Mouse (Mus musculus) intestine, postnatal 0 days (tissue): ENCODE data around the gene Sulf2. TPM values are rescaled to one million over a fixed set of nuclear protein-coding genes. Genes with fewer than 3 reads are reported as not detected.

Source experiments
- ATAC-seq: fragments of 200-750 bp; cut with Nextera tagmentation; 2 replicates; pipeline ENCODE4 v1.8.0; 2017; ENCODE audit warnings: mild to moderate bottlenecking, moderate TSS enrichment, moderate library complexity
- H3K27ac ChIP-seq: fragments of 300-500 bp; sonication (generic); 2 replicates; pipeline ENCODE4 v1.5.1; 2014; ENCODE audit warnings: mild to moderate bottlenecking, low read depth, low read length, moderate library complexity
- H3K27me3 ChIP-seq: fragments of 300-500 bp; sonication (generic); replicated peaks from 2 replicates; pipeline ENCODE4 v1.6.1; 2014; ENCODE audit warnings: low read length, mixed read lengths; ENCODE audit not compliant: control insufficient read depth, insufficient read depth
- H3K36me3 ChIP-seq: fragments of 300-500 bp; sonication (generic); 2 replicates; pipeline ENCODE4 v1.6.1; 2014; ENCODE audit warnings: mild to moderate bottlenecking, moderate library complexity; ENCODE audit not compliant: control insufficient read depth, insufficient read depth
- H3K4me1 ChIP-seq: fragments of 300-500 bp; sonication (generic); replicated peaks from 2 replicates; pipeline ENCODE4 v1.6.1; 2014; ENCODE audit warnings: antibody characterized with exemption, low read length, mixed read lengths; ENCODE audit not compliant: control insufficient read depth, insufficient read depth
- H3K4me2 ChIP-seq: fragments of 300-500 bp; sonication (generic); replicated peaks from 2 replicates; pipeline ENCODE4 v1.6.1; 2014; ENCODE audit warnings: low read depth, mild to moderate bottlenecking, moderate library complexity
- H3K4me3 ChIP-seq: fragments of 300-500 bp; sonication (generic); 2 replicates; pipeline ENCODE4 v1.5.1; 2014; ENCODE audit warnings: low read depth, low read length
- H3K9ac ChIP-seq: fragments of 300-500 bp; sonication (generic); 2 replicates; pipeline ENCODE4 v1.6.1; 2014; ENCODE audit warnings: mild to moderate bottlenecking, low read depth, low read length
- H3K9me3 ChIP-seq: fragments of 300-500 bp; sonication (generic); 2 replicates; pipeline ENCODE4 v1.6.1; 2016; ENCODE audit warnings: mixed run types; ENCODE audit not compliant: control insufficient read depth
- CTCF ChIP-seq: sonication (generic); IDR thresholded peaks from 2 replicates; pipeline ENCODE4 v1.5.1; 2016; ENCODE audit warnings: low read depth, mild to moderate bottlenecking, control low read depth, antibody characterized with exemption, moderate library complexity
- WGBS: fragments of 180-500 bp; shearing (Covaris S2); extraction: QIAGEN DNeasy Blood & Tissue Kit; methylation state at CpG from one replicate; pipeline ENCODE4 v1.1.7; 2014; 5-methylcytosine and 5-hydroxymethylcytosine counted together
- polyA plus RNA-seq: library from polyadenylated mRNA; unstranded; fragments of >200 nt; fragmentation: Nextera tagmentation; extraction: Ambion mirVana; gene quantifications from 2 replicates; pipeline ENCODE4 v1.2.1, GENCODE M21; 2015

Sulf2 gene
- polyA plus RNA-seq, 1 experiment from 2014 or later = 66.4 TPM

DNA sequence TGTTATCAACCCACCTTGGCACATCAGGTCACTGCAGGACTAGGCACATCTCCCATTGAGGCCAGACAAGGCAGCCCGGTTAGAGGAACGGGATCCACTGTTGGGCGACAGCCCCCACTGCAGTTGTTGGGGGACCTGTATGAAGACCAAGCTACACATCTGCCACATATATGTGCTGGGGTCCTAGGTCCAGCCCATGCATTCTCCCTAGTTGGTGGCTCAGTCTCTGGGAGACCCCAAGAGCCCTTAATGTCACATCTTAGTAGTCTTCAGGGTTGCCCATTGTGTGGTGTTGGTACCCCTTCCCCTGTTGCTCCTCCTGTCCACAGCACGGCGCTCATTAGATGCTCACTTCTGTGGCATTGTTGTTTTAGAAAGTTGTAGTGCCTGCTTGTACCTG, 122.8 kb downstream of the Sulf2 start:
- no peak overlapping the region for H3K9ac ChIP-seq
- TF ChIP-seq CTCF = no peak
- H3K27me3 ChIP-seq = no peaks in the 10 kb centered on the region
- no peaks in the 10 kb centered on the region for H3K36me3 ChIP-seq
- no peak overlapping the region for H3K27ac ChIP-seq
- H3K4me1 ChIP-seq = peaks cover 7% of the 10 kb centered on the region; the same call in 1 of the 2 replicates
- WGBS = 92% methylated on average over 5 of the region's 5 CpGs
- no peak overlapping the region for H3K4me2 ChIP-seq
- no peaks in the 10 kb centered on the region for H3K9me3 ChIP-seq
- ATAC-seq = no peak
- H3K4me3 ChIP-seq = no peak overlapping the region

DNA sequence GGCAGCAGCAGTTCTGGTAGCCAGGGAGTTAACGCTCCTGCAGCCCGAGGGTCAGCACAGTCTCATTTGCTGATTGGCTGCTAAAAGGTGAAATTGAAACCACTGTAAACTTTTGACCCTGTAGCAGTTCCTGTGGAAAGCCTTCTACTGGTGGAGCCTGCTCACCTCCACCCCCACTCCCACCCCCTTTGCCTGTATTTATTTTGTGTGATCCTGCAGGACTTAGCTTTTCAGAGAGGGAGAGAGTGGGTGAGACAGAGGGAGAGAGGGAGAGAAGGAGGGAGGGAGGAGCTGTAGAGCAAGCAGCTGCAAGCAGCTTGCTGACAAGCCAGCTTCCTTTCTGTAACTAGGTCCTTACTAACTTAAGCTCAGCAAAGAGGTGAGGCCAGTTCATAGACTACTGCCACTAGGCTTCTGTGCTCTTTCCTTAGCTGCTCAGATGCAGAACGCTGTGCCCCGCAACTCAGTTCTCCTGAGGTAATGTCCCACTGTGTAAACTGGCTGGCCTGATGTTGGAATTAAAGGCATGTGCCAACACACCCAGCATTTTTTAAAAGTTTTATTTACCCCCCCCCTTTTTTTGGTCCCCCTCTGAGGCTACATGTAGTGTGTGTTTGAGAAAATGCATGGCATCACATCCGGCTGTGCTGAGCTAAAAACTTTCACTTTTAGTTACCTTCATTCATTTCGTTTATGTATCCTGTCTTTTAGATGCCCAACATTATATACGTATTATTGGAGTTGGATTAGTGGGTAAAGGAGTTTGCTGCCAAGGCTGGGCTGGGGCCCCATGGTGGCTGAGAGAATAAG, 124.1 kb downstream of the Sulf2 start:
- Histone ChIP-seq H3K4me1 (peaks cover 7% of the 10 kb centered on the region; the same call in 1 of the 2 replicates), H3K9me3 (no peaks in the 10 kb centered on the region), H3K4me3 (peak overlapping the region; percentile 34), H3K9ac (peak overlapping the region; percentile 31; the same call in 1 of the 2 replicates), H3K4me2 (peak overlapping the region; percentile 72), H3K27ac (peak overlapping the region; percentile 83), H3K27me3 (no peaks in the 10 kb centered on the region), H3K36me3 (no peaks in the 10 kb centered on the region)
- 9% methylated on average over 7 of the region's 7 CpGs for WGBS
- peak; percentile 21; the same call in 1 of the 2 replicates for TF ChIP-seq CTCF
- peak; percentile 84 for ATAC-seq

DNA sequence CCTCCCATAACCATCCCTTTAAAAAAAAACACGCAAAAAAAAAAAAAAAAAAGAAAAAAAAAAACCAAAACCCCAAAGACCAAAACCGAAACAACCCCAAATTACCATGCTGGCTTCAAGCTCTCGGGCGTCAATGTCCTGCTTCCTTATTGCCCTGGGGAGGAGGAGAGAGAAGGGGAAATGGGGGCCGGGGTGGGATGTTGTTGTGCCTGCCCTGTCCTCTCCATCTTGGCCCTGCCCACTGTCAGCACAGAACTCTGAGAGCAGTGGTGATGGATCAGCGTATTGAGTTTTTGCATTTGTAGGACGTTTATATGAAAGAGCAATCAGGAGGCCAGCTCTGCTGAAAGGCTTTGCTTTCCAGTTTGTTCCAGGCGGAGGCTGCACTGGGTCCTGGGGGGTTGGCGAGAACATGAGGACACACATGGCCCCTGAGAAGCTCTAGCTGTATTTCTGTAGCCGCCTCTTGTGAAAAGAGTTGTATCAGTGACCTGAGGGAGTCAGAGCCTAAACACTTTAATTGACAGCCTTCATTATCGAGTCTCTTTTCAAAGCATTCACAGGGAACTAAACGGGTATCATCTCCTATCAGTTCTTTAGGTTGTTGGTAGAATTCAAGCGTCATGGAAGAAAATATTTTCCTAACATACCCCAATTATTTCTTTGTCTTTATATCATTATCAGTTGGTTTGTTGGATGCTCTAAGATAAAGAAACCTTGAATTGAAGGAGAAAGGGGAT, 125.0 kb downstream of the Sulf2 start:
- H3K9me3 ChIP-seq = no peaks in the 10 kb centered on the region
- peak overlapping the region; percentile 72 for H3K4me2 ChIP-seq
- 3% methylated on average over 13 of the region's 13 CpGs for WGBS
- no peak for TF ChIP-seq CTCF
- 0 out of 2 replicates have a peak overlapping the region, but pooled peaks have one; percentile 22 for H3K9ac ChIP-seq
- peak overlapping the region; percentile 34 for H3K4me3 ChIP-seq
- no peaks in the 10 kb centered on the region for H3K36me3 ChIP-seq
- H3K27me3 ChIP-seq = no peaks in the 10 kb centered on the region
- no peak for ATAC-seq
- H3K27ac ChIP-seq = peak overlapping the region; percentile 83
- peaks cover 7% of the 10 kb centered on the region; the same call in 1 of the 2 replicates for H3K4me1 ChIP-seq

DNA sequence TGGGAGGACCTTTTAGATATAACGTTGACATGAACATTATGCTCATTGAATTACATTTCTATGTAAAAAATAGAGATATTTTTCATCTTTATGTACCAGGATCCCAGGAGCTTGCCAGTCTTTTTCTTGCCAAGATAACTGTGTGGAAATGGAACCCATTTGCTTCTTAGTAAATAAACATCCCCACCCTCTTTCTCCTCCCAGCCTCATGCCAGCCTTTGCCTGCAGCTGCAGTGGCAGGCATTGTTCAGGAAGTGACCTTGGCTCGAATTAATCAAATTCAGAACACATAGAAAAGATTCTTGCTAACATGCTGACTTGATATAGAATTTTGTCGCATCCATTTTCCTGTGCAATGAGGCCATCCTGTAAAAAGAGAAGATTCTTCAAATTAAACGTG, 126.2 kb downstream of the Sulf2 start:
- 41% methylated on average over 4 of the region's 4 CpGs for WGBS
- ATAC-seq = no peak
- no peaks in the 10 kb centered on the region for H3K36me3 ChIP-seq
- no peak for TF ChIP-seq CTCF
- H3K4me2 ChIP-seq = no peak overlapping the region
- no peaks in the 10 kb centered on the region for H3K27me3 ChIP-seq
- H3K9ac ChIP-seq = no peak overlapping the region
- H3K9me3 ChIP-seq = no peaks in the 10 kb centered on the region
- H3K4me3 ChIP-seq = no peak overlapping the region
- no peak overlapping the region for H3K27ac ChIP-seq
- H3K4me1 ChIP-seq = peaks cover 14% of the 10 kb centered on the region; the same call in 1 of the 2 replicates

DNA sequence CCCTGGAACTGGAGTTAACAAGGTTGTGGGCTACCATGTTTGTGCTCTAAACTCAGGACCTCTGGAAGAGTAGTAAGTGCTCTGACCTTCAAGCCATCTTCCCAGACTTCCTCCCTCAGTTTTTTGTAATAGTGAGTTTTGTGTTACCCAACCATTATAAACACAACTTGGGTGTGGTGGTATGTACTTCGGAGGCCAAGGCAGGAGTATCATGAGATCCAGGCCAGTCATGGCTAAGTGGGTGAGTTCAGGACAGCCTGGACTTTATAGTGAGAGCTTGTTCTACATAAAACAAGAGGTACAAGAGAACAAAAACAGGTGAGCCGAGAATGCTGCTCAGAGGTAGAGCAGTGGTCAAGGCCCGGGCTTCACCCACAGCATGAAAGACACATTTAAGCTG, 127.6 kb downstream of the Sulf2 start:
- WGBS = 76% methylated on average over 3 of the region's 3 CpGs
- H3K27ac ChIP-seq = no peak overlapping the region
- no peaks in the 10 kb centered on the region for H3K36me3 ChIP-seq
- H3K9ac ChIP-seq = no peak overlapping the region
- ATAC-seq = no peak
- H3K4me1 ChIP-seq = peaks cover 18% of the 10 kb centered on the region; the same call in 1 of the 2 replicates
- TF ChIP-seq CTCF = no peak
- no peak overlapping the region for H3K4me2 ChIP-seq
- no peaks in the 10 kb centered on the region for H3K9me3 ChIP-seq
- no peak overlapping the region for H3K4me3 ChIP-seq
- no peaks in the 10 kb centered on the region for H3K27me3 ChIP-seq

DNA sequence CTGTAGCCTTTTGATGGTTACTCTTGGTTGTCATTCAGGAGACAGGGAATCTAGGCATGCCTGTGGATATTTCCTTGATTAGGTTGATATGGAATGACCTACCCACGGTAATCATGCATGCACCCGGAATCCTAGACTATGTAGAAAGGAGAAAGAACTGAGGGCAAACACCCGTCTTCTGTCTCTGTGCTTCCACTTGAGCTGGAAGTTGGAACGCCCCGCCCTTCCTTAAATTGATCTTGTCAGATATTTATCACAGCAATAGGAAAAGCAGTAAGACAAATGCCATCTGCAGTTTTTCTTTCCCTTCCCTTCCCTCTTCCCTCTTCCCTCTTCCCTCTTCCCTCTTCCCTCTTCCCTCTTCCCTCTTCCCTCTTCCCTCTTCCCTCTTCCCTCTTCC, 129.5 kb downstream of the Sulf2 start:
- Histone ChIP-seq H3K9ac (no peak overlapping the region), H3K9me3 (no peaks in the 10 kb centered on the region), H3K36me3 (no peaks in the 10 kb centered on the region), H3K27ac (no peak overlapping the region), H3K4me2 (no peak overlapping the region), H3K4me1 (peaks cover 19% of the 10 kb centered on the region; the same call in 1 of the 2 replicates), H3K27me3 (no peaks in the 10 kb centered on the region), H3K4me3 (no peak overlapping the region)
- ATAC-seq = no peak
- TF ChIP-seq CTCF = no peak
- 51% methylated on average over 5 of the region's 5 CpGs for WGBS
